Mouse (Mus musculus): ENCODE measurements around the gene Phf5a. TPM values are rescaled to one million over a fixed set of nuclear protein-coding genes. Genes with fewer than 3 reads are reported as not detected.
A peak's percentile ranks its signal among the peaks of the same experiment; 100 is the strongest.

Gene Phf5a
- total RNA-seq, 1 experiment, result 157 TPM

GRCm38 (mm10) chr15:81864238-81864637, 7.5 kb downstream of the Phf5a start:
- no peak overlapping the region for H3K4me3 ChIP-seq (ENCODE audit: insufficient read depth in 1 of 2, low read depth in 1 of 2, low read length in 2 of 2, poor library complexity in 1 of 2, severe bottlenecking in 1 of 2)
- H3K9me3 ChIP-seq (ENCODE audit: control insufficient read depth, insufficient read depth, low read depth, low read length), result no peaks in the 10 kb centered on the region
- no peak for DNase-seq (ENCODE audit: low read depth, low spot score)
- no peak for TF ChIP-seq ZC3H11A (IDR thresholded peaks at IDR 0.05; ENCODE audit: borderline replicate concordance, low read depth, low read length)
- TF ChIP-seq MAFK (IDR thresholded peaks at IDR 0.05; ENCODE audit: insufficient read depth, low read depth, low read length), result no peak
- TF ChIP-seq HCFC1 (IDR thresholded peaks at IDR 0.05; ENCODE audit: borderline replicate concordance, insufficient read depth, low read length), result no peak
- no peak for TF ChIP-seq ZNF384 (IDR thresholded peaks at IDR 0.05; ENCODE audit: low read depth, low read length)
- TF ChIP-seq CHD2 (IDR thresholded peaks at IDR 0.05; ENCODE audit: low read depth, low read length), result no peak
- no peaks in the 10 kb centered on the region; a peak in 1 of 4 replicates for H3K4me1 ChIP-seq (ENCODE audit: control insufficient read depth in 2 of 2, insufficient read depth in 2 of 2, low read length in 2 of 2, poor library complexity in 1 of 2)
- peaks cover 26% of the 10 kb centered on the region for H3K36me3 ChIP-seq (ENCODE audit: control insufficient read depth, insufficient read depth, low read length, poor library complexity, severe bottlenecking)
- no peak overlapping the region for H3K9ac ChIP-seq (ENCODE audit: insufficient read depth, low read depth, low read length, poor library complexity, severe bottlenecking)
- no peak overlapping the region for H3K27ac ChIP-seq (ENCODE audit: insufficient read depth, low read depth, low read length, poor library complexity, severe bottlenecking)
- in situ Hi-C loops (cut with MboI; ENCODE audit: low sequenced_read_pairs in 2 of 2, unreplicated experiment in 2 of 2), result no loop called here

DNA sequence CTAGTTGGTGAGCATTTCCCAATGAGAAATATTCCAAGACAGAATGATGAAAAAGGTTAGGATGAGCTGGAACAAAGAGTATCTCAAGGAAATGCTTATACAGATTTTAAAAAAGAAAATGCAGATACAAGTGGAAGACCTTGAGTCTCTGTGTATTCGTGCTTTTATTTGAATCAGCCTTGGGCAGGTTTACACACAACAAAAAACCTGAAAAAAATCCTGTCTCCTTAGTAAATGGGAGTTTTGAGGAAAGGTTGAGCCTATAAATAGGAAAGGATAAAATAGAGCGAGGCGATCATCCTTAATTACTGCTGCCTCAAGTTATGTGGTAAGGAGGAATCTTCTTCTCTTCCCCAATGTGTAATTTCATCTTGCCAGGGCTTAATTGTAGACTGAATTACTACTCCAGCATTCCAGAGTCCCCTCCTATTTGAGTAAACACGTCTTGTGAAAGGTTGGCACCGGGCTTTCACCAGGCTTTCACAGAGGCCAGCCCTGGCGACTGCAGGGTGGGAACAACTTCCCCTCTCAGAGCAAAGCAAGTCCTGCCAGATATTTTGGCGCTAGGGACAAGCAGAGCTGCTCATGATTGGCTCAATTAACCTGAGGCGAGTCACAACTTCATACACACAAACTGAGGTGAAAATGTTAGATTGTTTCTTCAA, 11.1 kb downstream of the Phf5a start:
- in situ Hi-C loops (cut with MboI; ENCODE audit: low sequenced_read_pairs in 2 of 2, unreplicated experiment in 2 of 2), result no loop called here
- H3K9me3 ChIP-seq (ENCODE audit: control insufficient read depth, insufficient read depth, low read depth, low read length), result no peaks in the 10 kb centered on the region
- no peak overlapping the region for H3K4me3 ChIP-seq (ENCODE audit: insufficient read depth in 1 of 2, low read depth in 1 of 2, low read length in 2 of 2, poor library complexity in 1 of 2, severe bottlenecking in 1 of 2)
- DNase-seq (ENCODE audit: low read depth, low spot score), result no peak
- TF ChIP-seq ZC3H11A (IDR thresholded peaks at IDR 0.05; ENCODE audit: borderline replicate concordance, low read depth, low read length), result no peak
- TF ChIP-seq ZNF384 (IDR thresholded peaks at IDR 0.05; ENCODE audit: low read depth, low read length), result no peak
- no peak for TF ChIP-seq CHD2 (IDR thresholded peaks at IDR 0.05; ENCODE audit: low read depth, low read length)
- TF ChIP-seq HCFC1 (IDR thresholded peaks at IDR 0.05; ENCODE audit: borderline replicate concordance, insufficient read depth, low read length), result no peak
- no peak for TF ChIP-seq MAFK (IDR thresholded peaks at IDR 0.05; ENCODE audit: insufficient read depth, low read depth, low read length)
- H3K4me1 ChIP-seq (ENCODE audit: control insufficient read depth in 2 of 2, insufficient read depth in 2 of 2, low read length in 2 of 2, poor library complexity in 1 of 2), result peaks cover 0 to 8% of the 10 kb centered on the region in 2 experiments; a peak in 2 of 4 replicates
- H3K36me3 ChIP-seq (ENCODE audit: control insufficient read depth, insufficient read depth, low read length, poor library complexity, severe bottlenecking), result peaks cover 6% of the 10 kb centered on the region; the same call in 1 of the 2 replicates
- no peak overlapping the region for H3K9ac ChIP-seq (ENCODE audit: insufficient read depth, low read depth, low read length, poor library complexity, severe bottlenecking)
- H3K27ac ChIP-seq (ENCODE audit: insufficient read depth, low read depth, low read length, poor library complexity, severe bottlenecking), result no peak overlapping the region

DNA sequence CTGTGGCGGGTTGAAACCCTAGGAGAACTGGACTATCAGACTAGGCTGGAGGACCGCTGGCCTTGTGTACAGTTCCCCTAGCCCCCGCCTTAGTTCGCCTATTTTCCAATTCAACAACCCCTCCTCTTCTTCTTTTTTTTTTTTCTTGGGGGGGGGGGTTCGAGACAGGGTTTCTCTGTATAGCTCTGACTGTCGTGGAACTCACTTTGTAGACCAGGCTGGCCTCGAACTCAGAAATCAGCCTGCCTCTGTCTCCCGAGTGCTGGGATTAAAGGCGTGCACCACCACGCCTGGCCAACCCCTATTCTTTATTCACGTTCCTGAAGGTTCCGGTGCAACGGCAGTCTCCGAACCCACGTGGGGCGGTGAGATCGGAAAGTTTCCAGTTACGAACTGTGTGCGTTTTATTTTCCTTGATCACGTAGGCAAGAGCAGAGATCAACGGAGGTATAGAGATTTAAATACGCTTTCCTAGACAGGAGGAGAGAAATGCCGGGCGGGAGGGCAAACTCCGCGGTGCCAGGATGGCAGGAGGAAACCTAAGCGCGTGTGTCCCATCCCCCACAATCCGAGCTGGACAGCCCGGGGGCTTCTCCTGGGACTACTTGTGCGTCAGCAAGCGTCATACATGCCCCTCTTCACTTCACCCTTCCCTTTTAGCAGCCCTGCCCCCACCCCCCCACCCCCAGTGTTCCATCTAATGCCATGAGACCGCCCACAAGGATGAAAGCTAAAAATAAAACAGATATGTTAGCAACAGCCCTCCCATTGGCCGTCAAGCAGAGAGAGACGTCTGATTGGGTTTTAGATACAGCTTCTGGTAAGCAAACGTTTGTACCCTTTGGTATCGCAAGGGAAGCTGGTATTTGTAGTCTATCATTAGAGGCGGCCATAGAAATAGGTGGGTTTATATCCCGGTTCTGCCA, 12.1 kb downstream of the Phf5a start:
- peak; percentile 74 for TF ChIP-seq HCFC1 (IDR thresholded peaks at IDR 0.05; ENCODE audit: borderline replicate concordance, insufficient read depth, low read length)
- no peak for TF ChIP-seq ZNF384 (IDR thresholded peaks at IDR 0.05; ENCODE audit: low read depth, low read length)
- H3K4me3 ChIP-seq (ENCODE audit: insufficient read depth in 1 of 2, low read depth in 1 of 2, low read length in 2 of 2, poor library complexity in 1 of 2, severe bottlenecking in 1 of 2), result peak overlapping the region; percentile 84 to 85
- H3K4me1 ChIP-seq (ENCODE audit: control insufficient read depth in 2 of 2, insufficient read depth in 2 of 2, low read length in 2 of 2, poor library complexity in 1 of 2), result peaks cover 0 to 8% of the 10 kb centered on the region in 2 experiments; a peak in 2 of 4 replicates
- H3K27ac ChIP-seq (ENCODE audit: insufficient read depth, low read depth, low read length, poor library complexity, severe bottlenecking), result no peak overlapping the region
- H3K9me3 ChIP-seq (ENCODE audit: control insufficient read depth, insufficient read depth, low read depth, low read length), result no peaks in the 10 kb centered on the region
- DNase-seq (ENCODE audit: low read depth, low spot score), result no peak
- in situ Hi-C loops (cut with MboI; ENCODE audit: low sequenced_read_pairs in 2 of 2, unreplicated experiment in 2 of 2), result no loop called here
- peak overlapping the region; percentile 80 for H3K9ac ChIP-seq (ENCODE audit: insufficient read depth, low read depth, low read length, poor library complexity, severe bottlenecking)
- 0 out of 2 replicates have a peak, but pooled peaks cover 2% of the 10 kb centered on the region for H3K36me3 ChIP-seq (ENCODE audit: control insufficient read depth, insufficient read depth, low read length, poor library complexity, severe bottlenecking)

DNA sequence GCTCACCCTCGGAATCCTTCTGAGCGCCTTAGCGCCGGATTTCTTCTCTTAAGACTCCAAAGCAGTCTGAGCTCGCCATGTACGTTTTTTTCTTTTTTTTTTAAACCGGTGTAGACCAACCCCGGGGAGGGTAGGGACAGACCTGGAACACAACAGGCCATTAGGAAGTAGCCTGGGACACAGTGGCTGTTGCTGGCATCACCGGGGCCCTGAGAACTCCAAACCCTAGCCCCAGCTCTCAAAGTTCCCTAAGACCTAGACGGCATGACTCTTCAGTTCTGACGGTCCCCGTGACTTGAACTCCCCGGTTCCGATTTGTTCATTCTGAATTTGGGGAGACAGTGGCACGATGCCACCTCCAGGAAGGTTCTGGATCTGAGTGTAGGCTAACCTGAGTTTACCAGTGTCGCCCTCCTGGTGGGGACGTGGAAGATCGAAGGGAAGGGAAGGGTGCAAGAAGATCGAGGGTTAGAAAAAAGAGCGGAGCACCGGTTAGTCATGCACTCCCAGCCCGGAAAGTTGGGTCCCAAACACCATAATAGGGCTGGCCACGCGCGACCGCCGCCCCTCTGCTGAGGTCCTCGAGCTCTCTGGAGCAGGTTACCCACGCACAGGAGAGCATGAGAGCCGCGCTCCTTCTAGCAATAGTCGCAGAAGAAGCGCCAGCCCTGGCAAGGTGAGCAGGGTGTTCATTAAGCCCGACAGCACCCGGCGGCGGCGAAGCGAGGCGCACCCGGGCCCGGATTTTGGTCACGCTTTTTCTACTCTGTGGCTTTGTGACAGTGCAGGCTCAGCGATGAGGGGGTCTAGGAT, 13.0 kb downstream of the Phf5a start, which contains the start of gene Tob2:
Gene Tob2 (minus strand): TSS at position 280 of the 813 bp plus-strand sequence.
- Histone ChIP-seq H3K9me3 (ENCODE audit: control insufficient read depth, insufficient read depth, low read depth, low read length) (no peaks in the 10 kb centered on the region), H3K4me1 (ENCODE audit: control insufficient read depth in 2 of 2, insufficient read depth in 2 of 2, low read length in 2 of 2, poor library complexity in 1 of 2) (peaks cover 0 to 8% of the 10 kb centered on the region in 2 experiments; a peak in 2 of 4 replicates), H3K9ac (ENCODE audit: insufficient read depth, low read depth, low read length, poor library complexity, severe bottlenecking) (peak within 1 kb of the TSS; percentile 88), H3K4me3 (ENCODE audit: insufficient read depth in 1 of 2, low read depth in 1 of 2, low read length in 2 of 2, poor library complexity in 1 of 2, severe bottlenecking in 1 of 2) (peak within 1 kb of the TSS; percentile 84 to 85), H3K27ac (ENCODE audit: insufficient read depth, low read depth, low read length, poor library complexity, severe bottlenecking) (no peak within 1 kb of the TSS), H3K36me3 (ENCODE audit: control insufficient read depth, insufficient read depth, low read length, poor library complexity, severe bottlenecking) (no peaks in the 10 kb centered on the region)
- peak; percentile 25 for DNase-seq (ENCODE audit: low read depth, low spot score)
- in situ Hi-C loops (cut with MboI; ENCODE audit: low sequenced_read_pairs in 2 of 2, unreplicated experiment in 2 of 2), result no loop called here
- no peak for TF ChIP-seq HCFC1 (IDR thresholded peaks at IDR 0.05; ENCODE audit: borderline replicate concordance, insufficient read depth, low read length)
- no peak for TF ChIP-seq CHD2 (IDR thresholded peaks at IDR 0.05; ENCODE audit: low read depth, low read length)
- no peak for TF ChIP-seq ZC3H11A (IDR thresholded peaks at IDR 0.05; ENCODE audit: borderline replicate concordance, low read depth, low read length)
- 0 out of 2 replicates have a peak, but pooled peaks have one; percentile 5 for TF ChIP-seq MAFK (IDR thresholded peaks at IDR 0.05; ENCODE audit: insufficient read depth, low read depth, low read length)
- TF ChIP-seq ZNF384 (IDR thresholded peaks at IDR 0.05; ENCODE audit: low read depth, low read length), result peak; percentile 86
